Mouse (Mus musculus) cerebellum, postnatal 14 days (tissue): ENCODE results near the gene Igfbp7.

Source experiments
- DNase-seq, 2 experiments: peaks; one replicate each; pipeline ENCODE4 v3.0.0; 2021; ENCODE audit warnings: mixed read lengths in 2 of 2

Gene Igfbp7

GRCm38 (mm10) chr5:77349971-77350658 lies 57.7 kb downstream of the Igfbp7 start:
- DNase-seq = no peak

GRCm38 (mm10) chr5:77348901-77349300 lies 58.9 kb downstream of the Igfbp7 start:
- DNase-seq = no peak

- DNase-seq = no peak
Measured at GRCm38 (mm10) chr5:77340033-77340432, 67.8 kb downstream of the Igfbp7 start.

- DNase-seq = no peak
Measured at GRCm38 (mm10) chr5:77330154-77330553, 77.7 kb downstream of the Igfbp7 start.

- no peak for DNase-seq
Measured at GRCm38 (mm10) chr5:77324936-77325335, 82.9 kb downstream of the Igfbp7 start.

- DNase-seq = no peak
Measured at GRCm38 (mm10) chr5:77314986-77315385, 92.9 kb downstream of the Igfbp7 start.

- no peak for DNase-seq
Measured at GRCm38 (mm10) chr5:77314206-77314605, 93.6 kb downstream of the Igfbp7 start.

GRCm38 (mm10) chr5:77309924-77310772 lies 97.7 kb downstream of the Igfbp7 start, which contains the start of the genes Noa1 and Polr2b:
Gene Noa1 (minus strand): TSS chr5:77310084.
Gene Polr2b (plus strand): TSS chr5:77310147.
- peak; percentile 100 for DNase-seq

GRCm38 (mm10) chr5:77309051-77309906 lies 98.6 kb downstream of the Igfbp7 start:
- peak; percentile 58 to 64 for DNase-seq

- DNase-seq = no peak
Measured at GRCm38 (mm10) chr5:77307821-77308553, 99.9 kb downstream of the Igfbp7 start.

- no peak for DNase-seq
Measured at GRCm38 (mm10) chr5:77301296-77301903, 106.4 kb downstream of the Igfbp7 start.

- no peak for DNase-seq
Measured at GRCm38 (mm10) chr5:77299486-77299885, 108.4 kb downstream of the Igfbp7 start.
